Mouse (Mus musculus) lung, adult 2 months (tissue): ENCODE data around the gene Lyrm7. TPM values are rescaled to one million over a fixed set of nuclear protein-coding genes. Genes with fewer than 3 reads are reported as not detected.
A peak's percentile ranks its signal among the peaks of the same experiment; 100 is the strongest.

Experiments
- DNase-seq: peaks from one replicate; pipeline ENCODE4 v3.0.0; 2022
- H3K4me1 ChIP-seq: fragments of 200-500 bp; 2 replicates; pipeline ENCODE4 v1.6.1; 2011; ENCODE audit warnings: low read length; ENCODE audit not compliant: control insufficient read depth, insufficient read depth
- H3K4me3 ChIP-seq: fragments of 200-500 bp; replicated peaks from 2 replicates; pipeline ENCODE3; 2011; ENCODE audit warnings: low read depth, mild to moderate bottlenecking, control low read depth, low read length; ENCODE audit errors: extremely low read depth
- CTCF ChIP-seq: fragments of 200-500 bp; IDR thresholded peaks from 2 replicates; pipeline ENCODE4 v1.5.1; 2011; ENCODE audit warnings: mild to moderate bottlenecking, low read length, control low read depth; ENCODE audit not compliant: insufficient read depth
- POLR2A ChIP-seq: fragments of 200-500 bp; IDR thresholded peaks from 2 replicates; pipeline ENCODE4 v1.6.1; 2011; ENCODE audit warnings: low read depth, mild to moderate bottlenecking, control low read depth, low read length, borderline replicate concordance; ENCODE audit errors: extremely low read depth
- WGBS: fragments of 180-500 bp; shearing (Covaris S2); methylation state at CpG from one replicate; pipeline ENCODE4 v1.1.7; 2018; 5-methylcytosine and 5-hydroxymethylcytosine counted together
- polyA plus RNA-seq: library from polyadenylated mRNA; depleted of rRNA; stranded (reverse); fragments of >200 nt; gene quantifications from 2 replicates; pipeline ENCODE4 v1.2.3, GENCODE M21; 2012; rRNA removed

Gene Lyrm7
- polyA plus RNA-seq, 1 experiment = 0.40 TPM

DNA sequence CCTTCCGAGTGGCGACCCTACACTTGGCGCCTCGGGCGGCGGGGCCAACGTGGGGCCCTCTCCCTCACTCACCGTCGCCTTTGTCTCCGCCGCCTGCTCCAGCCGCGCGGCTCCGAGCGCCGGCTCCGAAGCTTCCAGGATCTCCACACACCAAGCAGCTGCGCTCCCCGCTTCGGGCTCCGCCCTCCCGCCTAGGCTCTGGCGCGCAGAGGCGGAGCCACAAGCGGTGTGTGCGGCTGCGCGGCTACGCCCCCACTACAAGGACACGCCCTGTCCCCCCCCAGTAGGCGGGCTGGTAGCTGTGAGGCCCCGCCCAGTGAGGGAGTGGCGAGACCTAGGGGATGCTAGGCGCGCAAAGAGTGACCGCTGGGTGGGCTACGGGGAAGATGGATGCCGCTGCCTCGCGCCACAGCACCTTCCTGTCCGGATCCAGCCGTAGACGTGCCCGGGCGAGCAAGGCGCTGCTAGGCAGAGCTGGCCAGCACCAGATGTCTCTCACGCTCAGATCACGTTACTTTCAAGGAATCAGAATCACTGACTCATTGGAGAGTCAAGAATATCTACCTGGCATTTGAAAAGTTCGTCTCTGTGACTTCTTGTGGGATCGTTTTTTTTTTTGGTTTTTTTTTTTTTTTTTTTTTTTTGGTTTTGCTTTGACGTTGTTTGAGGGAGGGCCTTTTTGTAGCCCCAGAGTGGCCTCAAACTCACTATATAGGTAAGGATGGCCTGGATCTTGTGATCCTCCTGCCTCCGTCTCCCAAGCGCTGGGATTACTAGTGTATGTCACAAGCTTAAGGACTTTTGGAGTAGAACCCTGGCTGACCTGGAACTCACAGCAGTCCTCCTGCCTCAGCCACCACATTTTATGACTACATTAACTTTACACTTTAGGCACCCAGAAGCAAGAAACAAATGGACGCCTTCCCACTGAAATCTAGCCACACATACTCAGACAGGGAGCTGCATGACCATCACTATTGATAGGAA lies 72.9 kb downstream of the Lyrm7 start, which contains the start of gene Cdc42se2:
TSS of gene Cdc42se2 (minus strand) at position 188 of the 987 bp plus-strand sequence.
- Histone ChIP-seq H3K4me3 (peak within 1 kb of the TSS; percentile 82), H3K4me1 (peaks cover 7% of the 10 kb centered on the region)
- TF ChIP-seq CTCF (no peak), POLR2A (peak; percentile 82; the same call in 1 of the 2 replicates)
- DNase-seq = peak; percentile 99
- 4% methylated on average over 56 of the region's 56 CpGs for WGBS

DNA sequence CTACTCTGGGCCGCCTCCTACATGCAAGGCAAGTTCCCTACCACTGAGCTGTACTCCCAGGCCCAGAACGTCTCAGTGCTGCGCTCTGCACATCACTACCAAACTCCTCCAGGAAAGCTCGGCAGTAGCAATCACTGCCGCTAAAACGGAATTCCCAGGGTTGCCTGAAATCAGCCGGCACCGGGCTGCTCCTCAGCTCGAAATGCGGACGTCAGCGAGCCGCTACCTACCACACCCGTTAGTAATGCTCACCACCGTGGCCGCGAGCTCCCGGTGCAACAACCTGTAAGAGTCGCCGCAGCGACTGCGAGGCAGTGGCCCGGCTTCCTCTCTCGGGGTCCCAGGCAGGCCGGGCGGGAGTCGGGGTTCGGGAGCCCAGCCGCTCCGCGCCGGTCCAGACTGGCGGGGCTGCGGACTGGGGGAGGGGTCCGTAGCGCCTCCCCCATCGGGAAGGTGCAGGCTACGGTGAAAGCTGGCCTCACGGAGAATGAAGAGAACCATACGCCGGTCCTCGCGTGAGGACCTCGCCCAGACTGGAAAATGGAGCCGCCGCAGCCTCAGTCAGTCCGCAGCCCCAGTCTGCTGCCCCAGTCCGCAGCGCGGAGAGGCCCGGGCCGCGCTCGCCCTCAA lies 73.7 kb downstream of the Lyrm7 start:
- under 1% methylated on average over 54 of the region's 54 CpGs for WGBS
- peak; percentile 74 for DNase-seq
- Histone ChIP-seq H3K4me3 (peak overlapping the region; percentile 81), H3K4me1 (peaks cover 12% of the 10 kb centered on the region)
- TF ChIP-seq CTCF (no peak), POLR2A (no peak)

DNA sequence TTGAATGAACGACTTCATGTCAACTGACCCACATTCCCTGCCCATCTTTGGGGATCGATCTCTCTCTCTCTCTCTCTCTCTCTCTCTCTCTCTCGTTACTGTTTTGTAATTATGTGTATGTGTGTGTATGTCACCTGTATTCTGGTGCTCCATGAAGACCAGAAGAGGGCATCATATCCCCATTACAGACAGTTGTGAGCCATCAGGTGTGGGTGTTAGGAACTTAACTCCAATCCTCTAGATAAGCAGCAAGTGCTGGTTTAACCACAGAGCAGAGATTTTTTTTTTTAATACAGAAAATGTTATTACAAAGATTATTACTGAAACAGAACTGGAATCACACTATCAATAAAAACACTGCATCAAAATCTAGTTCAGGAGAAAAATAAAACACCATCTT lies 75.2 kb downstream of the Lyrm7 start:
- TF ChIP-seq POLR2A (no peak), CTCF (no peak)
- peaks cover 12% of the 10 kb centered on the region for H3K4me1 ChIP-seq
- WGBS = 80% methylated on average over 3 of the region's 3 CpGs
- no peak for DNase-seq
- no peak overlapping the region for H3K4me3 ChIP-seq

DNA sequence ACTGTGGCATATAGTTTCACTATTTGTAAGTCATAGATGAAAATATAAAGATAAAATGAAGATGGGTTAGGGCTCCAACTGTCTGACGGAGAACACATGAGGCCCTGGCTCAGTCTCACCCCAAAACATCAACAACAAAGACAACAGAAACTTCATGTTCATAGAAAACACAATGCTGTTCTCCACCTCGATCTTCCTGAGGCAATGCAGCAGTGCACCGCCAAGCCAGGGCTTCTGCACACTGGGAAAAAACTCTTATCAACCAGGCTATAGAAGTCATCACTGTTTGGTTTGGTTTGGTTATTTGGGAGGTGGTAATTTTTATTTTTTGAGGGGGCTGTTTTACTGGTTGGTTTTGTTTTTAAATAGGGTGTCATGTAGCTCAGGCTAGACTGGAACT lies 76.3 kb downstream of the Lyrm7 start:
- DNase-seq = no peak
- H3K4me3 ChIP-seq = no peak overlapping the region
- 81% methylated on average over 3 of the region's 3 CpGs for WGBS
- no peak for TF ChIP-seq POLR2A
- no peak for TF ChIP-seq CTCF
- H3K4me1 ChIP-seq = peaks cover 12% of the 10 kb centered on the region

DNA sequence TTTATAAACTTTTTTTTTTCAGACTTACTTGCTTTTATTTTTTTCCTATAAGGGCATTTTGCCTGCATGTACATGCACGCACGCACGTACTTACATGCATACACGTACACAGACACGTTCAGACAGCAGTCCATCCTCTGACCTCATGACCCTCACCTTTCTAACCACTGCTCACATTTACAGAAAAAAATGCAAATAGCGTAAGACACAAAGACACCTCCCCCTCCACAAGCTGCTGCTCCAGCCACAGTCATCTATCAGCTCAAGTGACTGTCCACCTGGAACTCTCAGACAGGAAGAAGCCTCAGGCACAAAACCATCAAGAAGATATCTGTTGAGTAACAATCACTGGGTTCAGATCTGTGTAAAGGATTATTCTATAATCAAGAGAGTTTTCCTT lies 78.5 kb downstream of the Lyrm7 start:
- peaks cover 20% of the 10 kb centered on the region for H3K4me1 ChIP-seq
- no peak overlapping the region for H3K4me3 ChIP-seq
- WGBS = 82% methylated on average over 6 of the region's 6 CpGs
- no peak for DNase-seq
- TF ChIP-seq POLR2A (no peak), CTCF (no peak)

DNA sequence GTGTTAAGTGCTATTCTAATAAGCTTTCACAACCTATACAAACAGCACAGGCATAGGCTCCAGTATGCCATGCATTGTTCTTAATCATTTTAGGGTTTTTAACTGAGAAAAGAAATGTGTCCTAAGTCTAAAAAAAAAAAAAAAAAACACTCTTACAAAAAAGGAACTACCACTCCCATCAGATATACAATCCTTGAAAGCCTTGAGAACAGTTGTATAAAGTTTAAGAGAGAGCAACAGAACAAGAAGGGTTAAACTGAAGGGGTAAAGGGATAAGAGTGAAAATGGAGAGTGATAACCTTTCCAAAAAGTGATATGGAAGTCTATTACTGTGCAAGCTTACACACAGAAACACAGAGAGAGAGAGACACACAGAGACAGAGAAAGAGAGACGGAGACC lies 80.8 kb downstream of the Lyrm7 start:
- DNase-seq = no peak
- WGBS = 85% methylated on average over 1 of the region's 1 CpGs
- TF ChIP-seq POLR2A (no peak), CTCF (no peak)
- H3K4me3 ChIP-seq = no peak overlapping the region
- peaks cover 27% of the 10 kb centered on the region for H3K4me1 ChIP-seq

DNA sequence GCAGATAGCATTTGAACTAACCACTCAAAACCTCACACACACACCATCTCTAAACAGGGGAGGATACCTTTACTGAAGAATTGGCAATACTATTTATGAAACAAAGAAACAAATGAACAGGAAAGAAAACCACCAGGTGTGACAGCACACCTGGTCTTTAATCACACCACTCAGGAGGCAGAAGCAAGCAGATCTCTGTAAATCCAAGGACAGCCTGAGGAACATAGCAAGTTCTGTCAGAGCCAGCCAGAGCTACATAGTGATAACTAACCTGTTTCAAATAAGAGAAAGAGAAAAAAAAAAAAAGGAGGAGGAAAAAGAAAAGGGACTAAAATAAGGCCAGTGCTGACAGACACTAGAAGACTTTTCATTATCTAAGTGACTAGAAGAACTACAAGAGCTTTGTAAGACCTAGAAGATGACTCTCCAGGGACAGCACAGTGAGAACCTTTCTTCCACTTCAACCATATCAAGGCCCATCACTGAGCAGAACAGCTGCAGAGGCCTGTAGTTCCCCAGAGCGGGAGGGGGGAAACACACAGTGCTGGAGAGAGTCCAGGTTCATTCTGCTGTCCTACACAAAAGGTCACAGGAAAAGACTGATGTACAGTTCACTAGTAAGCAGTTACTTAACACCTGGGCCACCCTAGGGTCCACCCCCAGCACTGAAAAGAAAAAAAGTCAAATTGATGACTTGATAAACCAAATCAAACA lies 82.4 kb downstream of the Lyrm7 start:
- no peak overlapping the region for H3K4me3 ChIP-seq
- H3K4me1 ChIP-seq = peaks cover 27% of the 10 kb centered on the region
- 22% methylated on average over 1 of the region's 1 CpGs for WGBS
- TF ChIP-seq POLR2A (no peak), CTCF (no peak)
- DNase-seq = no peak

DNA sequence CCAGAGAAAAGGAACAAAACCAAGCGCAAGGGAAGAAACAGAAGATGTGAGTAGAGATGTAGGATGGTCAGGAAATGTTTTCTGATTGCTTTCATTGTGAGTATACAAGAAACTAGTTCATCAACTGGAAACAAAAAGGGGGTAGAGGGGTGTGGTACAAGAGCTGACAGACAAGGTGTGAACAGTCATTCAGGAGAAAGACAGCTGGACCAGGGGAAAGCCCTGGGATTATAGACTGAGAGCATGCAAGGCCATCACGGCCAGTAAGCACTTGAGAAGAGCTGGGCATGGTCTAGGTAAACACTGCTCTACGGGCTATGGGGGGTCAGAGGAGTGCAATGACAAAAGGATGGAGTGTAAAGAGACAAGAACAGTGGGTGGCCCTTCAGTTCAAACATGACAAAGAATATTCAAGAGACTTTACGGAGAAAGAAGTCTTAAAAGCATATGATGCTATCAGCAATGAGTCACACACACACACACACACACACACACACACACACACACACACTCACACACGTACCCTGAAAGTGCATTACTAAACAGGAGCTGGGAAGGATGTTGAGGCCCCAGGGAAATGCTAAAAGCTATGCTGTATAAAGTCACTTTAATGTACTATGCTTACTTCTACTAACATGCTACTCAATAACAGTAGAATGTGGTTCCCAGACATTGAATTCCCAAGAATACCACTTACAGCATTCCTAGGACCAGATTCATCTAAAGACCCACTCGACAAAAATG lies 83.2 kb downstream of the Lyrm7 start:
- 57% methylated on average over 6 of the region's 6 CpGs for WGBS
- Histone ChIP-seq H3K4me1 (peaks cover 26% of the 10 kb centered on the region), H3K4me3 (no peak overlapping the region)
- TF ChIP-seq POLR2A (no peak), CTCF (no peak)
- DNase-seq = no peak

Other genes starting within 250 kb of the Lyrm7 start
- 45.2 and 67.7 TPM in 2 replicates for gene Cdc42se2, start 73.2 kb downstream of the Lyrm7 start, polyA plus RNA-seq
- 251 and 265 TPM in 2 replicates for gene Hint1, start 5.5 kb upstream of the Lyrm7 start, polyA plus RNA-seq
- gene Gpx3, start 41.5 kb upstream of the Lyrm7 start, polyA plus RNA-seq = 693 and 908 TPM in 2 replicates
- gene Tnip1, start 102.0 kb upstream of the Lyrm7 start, polyA plus RNA-seq = 43.9 and 47.2 TPM in 2 replicates
- 151 and 170 TPM in 2 replicates for gene Anxa6, start 172.5 kb upstream of the Lyrm7 start, polyA plus RNA-seq
- 2.2 and 4.1 TPM in 2 replicates for gene Ccdc69, start 217.2 kb upstream of the Lyrm7 start, polyA plus RNA-seq
- gene Gm2a, start 237.2 kb upstream of the Lyrm7 start, polyA plus RNA-seq = 50.9 and 70.4 TPM in 2 replicates